8 mouse cellular contexts compared by ENCODE assay signal in genomic region chr9:43105664-43106361, GRCm38 (mm10). TPM values are rescaled to one million over a fixed set of nuclear protein-coding genes. Genes with fewer than 3 reads are reported as not detected.
DNase-seq lines count a peak whose midpoint lies in the region; ATAC-seq and TF ChIP-seq lines count a peak whose summit lies in the region.

No protein-coding gene starts in this region.

- WGBS in forebrain, embryonic 11.5 days = under 1% methylated on average over 84 of the region's 91 CpGs
- WGBS in heart, embryonic 15.5 days = under 1% methylated on average over 79 of the region's 91 CpGs
- under 1% methylated on average over 81 of the region's 91 CpGs for WGBS in liver, embryonic 13.5 days (ENCODE audit: insufficient replicate concordance)
- under 1% methylated on average over 91 of the region's 91 CpGs for WGBS in neural tube, embryonic 12.5 days
- under 1% methylated on average over 66 of the region's 91 CpGs for WGBS in stomach, postnatal 0 days

- no peak for TF ChIP-seq CTCF in CH12.LX (conservative IDR thresholded peaks at IDR 0.05 in 1 of 2, IDR thresholded peaks at IDR 0.05 in 1 of 2; ENCODE audit: low read depth in 2 of 2, low read length in 2 of 2)
- TF ChIP-seq CTCF in stomach, postnatal 0 days (IDR thresholded peaks at IDR 0.05; ENCODE audit: low read depth) = 0 out of 2 replicates have a peak, but pooled peaks have one; percentile 6

- dilution Hi-C loops in CH12.LX (cut with MboI; ENCODE audit: extremely low pct_ligation_motif_present, extremely low pct_unique_long_range_greater_than_20kb, low sequenced_read_pairs) = no loop called here

- H3K79me2 ChIP-seq in CH12.LX (replicated peaks; ENCODE audit: control insufficient read depth, extremely low read depth, insufficient read depth, poor library complexity, severe bottlenecking) = peaks cover 28% of the 10 kb centered on the region

- ATAC-seq in forebrain, embryonic 11.5 days (replicated peaks; ENCODE audit: low FRiP score) = peak; percentile 87
- peak; percentile 76 for ATAC-seq in heart, embryonic 15.5 days (replicated peaks; ENCODE audit: insufficient number of reproducible peaks, insufficient read depth, low FRiP score, low read depth)
- ATAC-seq in liver, embryonic 13.5 days (ENCODE audit: low read depth) = peak; percentile 66
- peak; percentile 89 for ATAC-seq in neural tube, embryonic 12.5 days (ENCODE audit: low FRiP score, low read depth)
- ATAC-seq in stomach, postnatal 0 days (ENCODE audit: low FRiP score, low TSS enrichment) = peak; percentile 87

- peak overlapping the region; percentile 52 for H3K27ac ChIP-seq in CH12.LX (ENCODE audit: insufficient read depth, low read depth)
- H3K27ac ChIP-seq in forebrain, embryonic 11.5 days (ENCODE audit: low read depth, low read length) = peak overlapping the region; percentile 73
- peak overlapping the region; percentile 98 for H3K27ac ChIP-seq in heart, embryonic 15.5 days
- peak overlapping the region; percentile 98 for H3K27ac ChIP-seq in liver, embryonic 13.5 days
- H3K27ac ChIP-seq in neural tube, embryonic 12.5 days = peak overlapping the region; percentile 64; the same call in 1 of the 2 replicates
- H3K27ac ChIP-seq in stomach, postnatal 0 days (replicated peaks) = peak overlapping the region; percentile 98

- in situ Hi-C loops in CH12.LX (cut with MboI; ENCODE audit: low pct_ligation_motif_present, low pct_unique_long_range_greater_than_20kb, low sequenced_read_pairs) = loop anchor here (5.0 kb wide), 1 partner anchor 104 kb away; no protein-coding TSS in a partner anchor

- no peak for TF ChIP-seq RAD21 in CH12.LX (IDR thresholded peaks at IDR 0.05; ENCODE audit: low read depth, low read length)

- peak overlapping the region; percentile 85 to 96 (median 86) for H3K4me3 ChIP-seq in CH12.LX (replicated peaks in 1 of 3; ENCODE audit: low read depth in 2 of 3, low read length in 2 of 3, poor library complexity in 1 of 3)
- peak overlapping the region; percentile 89 for H3K4me3 ChIP-seq in forebrain, embryonic 11.5 days (ENCODE audit: low read depth, low read length)
- peak overlapping the region; percentile 87 for H3K4me3 ChIP-seq in heart, embryonic 15.5 days
- peak overlapping the region; percentile 92 for H3K4me3 ChIP-seq in liver, embryonic 13.5 days (replicated peaks)
- peak overlapping the region; percentile 93 for H3K4me3 ChIP-seq in neural tube, embryonic 12.5 days
- peak overlapping the region; percentile 95 for H3K4me3 ChIP-seq in stomach, postnatal 0 days (ENCODE audit: low read depth, low read length)

- H3K36me3 ChIP-seq in CH12.LX (replicated peaks in 1 of 2; ENCODE audit: control insufficient read depth in 1 of 2, insufficient read depth in 1 of 2, low read length in 1 of 2) = peaks cover 0 to 6% of the 10 kb centered on the region in 2 experiments
- H3K36me3 ChIP-seq in forebrain, embryonic 11.5 days (ENCODE audit: control insufficient read depth, insufficient read depth, low read length) = no peaks in the 10 kb centered on the region
- H3K36me3 ChIP-seq in heart, embryonic 15.5 days = peaks cover 7% of the 10 kb centered on the region
- H3K36me3 ChIP-seq in liver, embryonic 13.5 days = no peaks in the 10 kb centered on the region
- peaks cover 7% of the 10 kb centered on the region for H3K36me3 ChIP-seq in neural tube, embryonic 12.5 days
- no peaks in the 10 kb centered on the region for H3K36me3 ChIP-seq in stomach, postnatal 0 days (ENCODE audit: control insufficient read depth, insufficient read depth, low read length)

- H3K9ac ChIP-seq in CH12.LX (ENCODE audit: insufficient read depth, low read depth) = peak overlapping the region; percentile 80
- H3K9ac ChIP-seq in forebrain, embryonic 11.5 days (ENCODE audit: low read length) = peak overlapping the region; percentile 91
- peak overlapping the region; percentile 95 for H3K9ac ChIP-seq in heart, embryonic 15.5 days
- peak overlapping the region; percentile 98 for H3K9ac ChIP-seq in liver, embryonic 13.5 days
- peak overlapping the region; percentile 92 for H3K9ac ChIP-seq in neural tube, embryonic 12.5 days
- H3K9ac ChIP-seq in stomach, postnatal 0 days (ENCODE audit: low read length) = peak overlapping the region; percentile 95

- peak; percentile 52 for DNase-seq in CH12.LX (ENCODE audit: extremely low read depth)
- peak; percentile 23 for DNase-seq in c-Kit-positive CD71-negative TER-119-negative erythroid progenitor cells, embryonic 14.5 days (ENCODE audit: low read depth)
- DNase-seq in forebrain, embryonic 11.5 days (ENCODE audit: low spot score) = peak; percentile 96
- peak; percentile 97 for DNase-seq in kidney, postnatal 14 days
- peak; percentile 69 for DNase-seq in liver, embryonic 13.5 days
- peak; percentile 92 for DNase-seq in stomach, postnatal 0 days (ENCODE audit: low spot score)

- no peak for TF ChIP-seq EP300 in CH12.LX (IDR thresholded peaks at IDR 0.05; ENCODE audit: low read length)
- no peak for TF ChIP-seq EP300 in stomach, postnatal 0 days (optimal IDR thresholded peaks at IDR 0.05)

- TF ChIP-seq POLR2A in CH12.LX (IDR thresholded peaks at IDR 0.05; ENCODE audit: low read depth, low read length) = peak; percentile 54

- H3K4me1 ChIP-seq in CH12.LX (ENCODE audit: control insufficient read depth in 1 of 2, insufficient read depth in 2 of 2) = peaks cover 5 to 24% of the 10 kb centered on the region in 2 experiments
- H3K4me1 ChIP-seq in forebrain, embryonic 11.5 days (replicated peaks; ENCODE audit: control insufficient read depth, insufficient read depth, low read length) = no peaks in the 10 kb centered on the region; the same call in 1 of the 2 replicates
- H3K4me1 ChIP-seq in heart, embryonic 15.5 days (replicated peaks) = peaks cover 32% of the 10 kb centered on the region
- H3K4me1 ChIP-seq in liver, embryonic 13.5 days (replicated peaks) = peaks cover 63% of the 10 kb centered on the region
- H3K4me1 ChIP-seq in neural tube, embryonic 12.5 days = peaks cover 22% of the 10 kb centered on the region
- H3K4me1 ChIP-seq in stomach, postnatal 0 days (replicated peaks; ENCODE audit: control insufficient read depth, insufficient read depth) = no peaks in the 10 kb centered on the region; the same call in 1 of the 2 replicates

- H3K9me3 ChIP-seq in CH12.LX (replicated peaks; ENCODE audit: low read length) = no peaks in the 10 kb centered on the region
- H3K9me3 ChIP-seq in forebrain, embryonic 11.5 days (ENCODE audit: control insufficient read depth, low read length) = no peaks in the 10 kb centered on the region
- no peaks in the 10 kb centered on the region for H3K9me3 ChIP-seq in heart, embryonic 15.5 days (replicated peaks)
- no peaks in the 10 kb centered on the region for H3K9me3 ChIP-seq in liver, embryonic 13.5 days (replicated peaks)
- H3K9me3 ChIP-seq in neural tube, embryonic 12.5 days = no peaks in the 10 kb centered on the region
- H3K9me3 ChIP-seq in stomach, postnatal 0 days (ENCODE audit: control insufficient read depth, low read length) = no peaks in the 10 kb centered on the region

- H3K27me3 ChIP-seq in CH12.LX (replicated peaks) = no peaks in the 10 kb centered on the region
- no peaks in the 10 kb centered on the region for H3K27me3 ChIP-seq in forebrain, embryonic 11.5 days (ENCODE audit: control insufficient read depth, insufficient read depth, low read length)
- no peaks in the 10 kb centered on the region for H3K27me3 ChIP-seq in heart, embryonic 15.5 days
- H3K27me3 ChIP-seq in liver, embryonic 13.5 days = peaks cover 49% of the 10 kb centered on the region
- no peaks in the 10 kb centered on the region for H3K27me3 ChIP-seq in neural tube, embryonic 12.5 days (replicated peaks)
- no peaks in the 10 kb centered on the region for H3K27me3 ChIP-seq in stomach, postnatal 0 days (ENCODE audit: control insufficient read depth, insufficient read depth, low read length)

- peak overlapping the region; percentile 62 for H3K4me2 ChIP-seq in CH12.LX (ENCODE audit: insufficient read depth, low read depth, poor library complexity, severe bottlenecking)
- H3K4me2 ChIP-seq in forebrain, embryonic 11.5 days (ENCODE audit: low read depth, low read length, severe bottlenecking) = peak overlapping the region; percentile 61
- peak overlapping the region; percentile 82 for H3K4me2 ChIP-seq in heart, embryonic 15.5 days
- H3K4me2 ChIP-seq in liver, embryonic 13.5 days = peak overlapping the region; percentile 77
- peak overlapping the region; percentile 67 for H3K4me2 ChIP-seq in neural tube, embryonic 12.5 days (replicated peaks)
- H3K4me2 ChIP-seq in stomach, postnatal 0 days (replicated peaks; ENCODE audit: low read depth) = peak overlapping the region; percentile 78

TF ChIP-seq in CH12.LX, 34 proteins besides CTCF, POLR2A, EP300 and RAD21 (continues in another document):
- TF ChIP-seq JUND (conservative IDR thresholded peaks at IDR 0.05; ENCODE audit: low read depth, low read length) (no peak), E2F4 (IDR thresholded peaks at IDR 0.05; ENCODE audit: insufficient replicate concordance, low read depth, low read length) (no peak), MYC (IDR thresholded peaks at IDR 0.05; ENCODE audit: low read depth, low read length) (no peak), ZKSCAN1 (IDR thresholded peaks at IDR 0.05; ENCODE audit: borderline replicate concordance, low read depth, low read length) (no peak), ZC3H11A (IDR thresholded peaks at IDR 0.05; ENCODE audit: low read depth, low read length) (no peak), KAT2A (IDR thresholded peaks at IDR 0.05; ENCODE audit: insufficient replicate concordance, low read length) (0 out of 2 replicates have a peak, but pooled peaks have one; percentile 57)

RNA-seq across cellular contexts. Expression of gene Arhgef12, which starts 1.2 kb away (rescaled TPM):
- 8.7 and 10.4 TPM in 2 replicates for total RNA-seq in CH12.LX (2012; rRNA removed)
- 4.7 and 4.9 TPM in 2 replicates for total RNA-seq in CH12.LX (2014; rRNA removed)
- polyA plus RNA-seq in CH12.LX (2012; ENCODE audit: insufficient read length, low read depth) = 7.8 and 9.4 TPM in 2 replicates
- polyA plus RNA-seq in forebrain, embryonic 11.5 days (2014; fragmentation: Nextera tagmentation; extraction: Ambion mirVana) = 14.6 and 14.8 TPM in 2 replicates
- 11.0 and 11.3 TPM in 2 replicates for polyA plus RNA-seq in heart, embryonic 15.5 days (2015; fragmentation: Nextera tagmentation; extraction: Ambion mirVana)
- 4.3 and 5.3 TPM in 2 replicates for polyA plus RNA-seq in liver, embryonic 13.5 days (2015; fragmentation: Nextera tagmentation; extraction: Ambion mirVana)
- polyA plus RNA-seq in neural tube, embryonic 12.5 days (2016; fragmentation: Nextera tagmentation; extraction: Ambion mirVana) = 17.1 and 19.2 TPM in 2 replicates
- 6.6 and 6.8 TPM in 2 replicates for polyA plus RNA-seq in stomach, postnatal 0 days (2015; fragmentation: Nextera tagmentation; extraction: Ambion mirVana)

RNA-seq across cellular contexts. Expression of gene Tmem136, which starts 10.6 kb away (rescaled TPM):
- total RNA-seq in CH12.LX (2012; rRNA removed) (2.3 and 3.8 TPM in 2 replicates), CH12.LX (2014; rRNA removed) (0.17 and 0.38 TPM in 2 replicates)
- 0.34 and 0.52 TPM in 2 replicates for polyA plus RNA-seq in CH12.LX (2012; ENCODE audit: insufficient read length, low read depth)
- polyA plus RNA-seq in forebrain, embryonic 11.5 days (2014; fragmentation: Nextera tagmentation; extraction: Ambion mirVana) = 13.5 and 13.8 TPM in 2 replicates
- polyA plus RNA-seq in heart, embryonic 15.5 days (2015; fragmentation: Nextera tagmentation; extraction: Ambion mirVana) = 10.2 and 11.8 TPM in 2 replicates
- polyA plus RNA-seq in liver, embryonic 13.5 days (2015; fragmentation: Nextera tagmentation; extraction: Ambion mirVana) = 0.64 and 0.73 TPM in 2 replicates
- polyA plus RNA-seq in neural tube, embryonic 12.5 days (2016; fragmentation: Nextera tagmentation; extraction: Ambion mirVana) = 9.4 and 11.5 TPM in 2 replicates
- 1.8 and 2.1 TPM in 2 replicates for polyA plus RNA-seq in stomach, postnatal 0 days (2015; fragmentation: Nextera tagmentation; extraction: Ambion mirVana)

Comparison
In these comparisons a context has a peak if more than half of its experiments do, and no peak if none do; other contexts are left out.
1. Peak in every context shown above with its lines: DNase-seq, ATAC-seq, H3K4me3 ChIP-seq and H3K27ac ChIP-seq.
2. DNase-seq: peak in every context shown above with its lines; median percentile 97 in kidney, postnatal 14 days; 96 in forebrain, embryonic 11.5 days; 92 in stomach, postnatal 0 days; 69 in liver, embryonic 13.5 days; 52 in CH12.LX; 23 in c-Kit-positive CD71-negative TER-119-negative erythroid progenitor cells, embryonic 14.5 days.